Mouse (Mus musculus) heart, postnatal 10 days (tissue): ENCODE results near the gene H2-M9. TPM values are rescaled to one million over a fixed set of nuclear protein-coding genes. Genes with fewer than 3 reads are reported as not detected.

Experiments
- DNase-seq, 2 experiments: peaks; one replicate each; pipeline ENCODE4 v3.0.0; 2021
- intact Hi-C: fragments of 180-260 bp; cut with DNase I; formaldehyde crosslinking; loops from one replicate; pipeline ENCODE4 v1.15.1; 2025
- total RNA-seq, 2 experiments: library from RNA; stranded (reverse); gene quantifications; 2 replicates each; pipeline ENCODE4 v1.2.3; 2021

Gene H2-M9
- under 1 TPM in 1 of 2 experiments, not detected in 1; 0.38 TPM for total RNA-seq

DNA sequence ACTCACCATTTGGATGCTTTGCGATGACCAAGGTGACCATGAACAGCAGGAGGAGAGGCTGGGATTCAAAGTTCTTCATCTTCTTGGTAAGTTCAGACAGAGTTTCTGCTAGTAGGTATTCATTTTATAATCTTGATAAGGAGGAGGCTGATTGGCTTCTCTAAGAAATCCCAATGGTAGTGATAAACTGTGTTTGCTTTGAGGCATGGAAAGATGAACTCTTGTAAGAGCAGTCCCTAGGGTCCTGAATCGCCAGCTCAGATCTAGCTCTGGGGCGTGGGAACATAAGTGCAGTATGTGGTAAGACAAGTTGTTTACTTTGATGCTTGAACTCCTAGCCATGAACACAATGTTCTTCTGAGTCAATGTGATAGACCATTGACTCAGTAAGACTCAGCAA lies at the start of gene H2-M9:
H2-M9 (minus strand) TSS at position 101 of the 400 bp plus-strand sequence.
- no peak for DNase-seq
- intact Hi-C loops, result no loop called here

DNA sequence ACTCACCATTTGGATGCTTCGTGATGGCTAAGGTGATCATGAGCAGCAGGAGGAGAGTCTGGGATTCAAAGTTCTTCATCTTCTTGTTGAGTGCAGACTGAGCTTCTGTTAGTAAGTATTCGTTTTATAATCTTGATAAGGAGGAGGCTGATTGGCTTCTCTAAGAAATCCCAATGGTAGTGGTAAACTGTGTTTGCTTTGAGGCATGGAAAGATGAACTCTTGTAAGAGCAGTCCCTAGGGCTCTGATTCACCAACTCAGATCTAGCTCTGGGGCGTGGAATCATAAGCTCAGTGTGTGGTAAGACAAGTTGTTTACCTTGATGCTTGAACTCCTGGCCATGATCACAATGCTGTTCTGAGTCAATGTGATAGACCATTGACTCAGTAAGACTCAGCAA lies 29.7 kb upstream of the H2-M9 start, which contains the start of gene H2-M1:
H2-M1 (minus strand) TSS at position 101 of the 400 bp plus-strand sequence.
- intact Hi-C loops, result no loop called here
- no peak for DNase-seq

Other genes starting within 250 kb of the H2-M9 start
- not detected for gene H2-M10.4, start 180.3 kb downstream of the H2-M9 start, total RNA-seq
- gene H2-M11, start 95.6 kb downstream of the H2-M9 start, total RNA-seq, result not detected
- not detected for gene H2-M1, start 29.6 kb upstream of the H2-M9 start, total RNA-seq
- not detected for gene H2-M10.5, start 130.2 kb upstream of the H2-M9 start, total RNA-seq
- not detected for gene H2-M10.6, start 169.5 kb upstream of the H2-M9 start, total RNA-seq
- 10 to 100 TPM; 23.1 to 24.2 TPM for gene Trim26, start 194.5 kb upstream of the H2-M9 start, total RNA-seq
- not detected for gene Trim15, start 224.5 kb upstream of the H2-M9 start, total RNA-seq
- gene Trim10, start 226.9 kb upstream of the H2-M9 start, total RNA-seq, result under 1 TPM; 0.60 to 0.93 TPM
- not detected for gene Trim40, start 247.5 kb upstream of the H2-M9 start, total RNA-seq